8 mouse cellular contexts compared by ENCODE assay signal in the genomic region with DNA sequence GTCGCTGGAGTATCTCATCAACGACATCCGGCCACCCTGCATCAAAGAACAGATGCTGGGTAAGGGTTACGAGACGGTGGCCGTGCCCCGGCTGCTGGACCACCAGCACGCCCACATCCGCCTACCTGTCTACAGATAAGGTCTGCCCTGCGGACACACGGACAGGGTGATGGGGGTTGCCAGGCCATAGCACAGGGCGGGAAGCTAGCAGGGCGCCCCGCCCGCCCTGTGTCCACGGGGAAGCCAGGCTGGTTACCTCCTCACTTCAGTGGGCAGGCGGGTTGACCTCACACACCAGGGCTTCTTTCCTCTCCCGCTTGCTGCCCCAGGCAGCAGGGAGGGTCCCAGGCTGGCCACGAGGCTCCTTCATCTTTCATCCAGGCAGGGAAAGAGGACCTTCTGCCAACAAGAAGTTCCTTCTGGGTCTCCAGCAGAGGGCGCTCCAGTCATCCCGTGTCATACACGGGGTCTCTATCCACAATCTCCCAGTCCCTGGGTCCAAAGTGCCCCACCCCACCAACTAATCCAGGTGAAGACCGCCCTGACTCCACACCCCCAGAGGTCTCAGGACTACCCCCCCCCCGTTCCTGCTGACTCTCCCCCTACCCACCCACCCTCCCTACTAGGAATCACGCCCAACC. TPM values are rescaled to one million over a fixed set of nuclear protein-coding genes. Genes with fewer than 3 reads are reported as not detected.
DNase-seq lines count a peak whose midpoint lies in the region; ATAC-seq and TF ChIP-seq lines count a peak whose summit lies in the region.

No protein-coding gene starts in this region.

- no peaks in the 10 kb centered on the region for H3K36me3 ChIP-seq in thymus, adult 2 months (ENCODE audit: control insufficient read depth, insufficient read depth, low read length)
- peaks cover 17% of the 10 kb centered on the region for H3K36me3 ChIP-seq in forebrain, embryonic 14.5 days (ENCODE audit: control insufficient read depth, insufficient read depth, low read length)

- no peak overlapping the region for H3K4me3 ChIP-seq in thymus, adult 2 months (ENCODE audit: control insufficient read depth, insufficient read depth, low read length)
- H3K4me3 ChIP-seq in forebrain, embryonic 14.5 days (ENCODE audit: low read depth, low read length): no peak overlapping the region

- ATAC-seq in forebrain, embryonic 14.5 days: no peak

- DNase-seq in heart, postnatal 14 days: peak; percentile 52
- no peak for DNase-seq in heart, postnatal 25 days (ENCODE audit: low spot score)
- DNase-seq in thymus, adult 2 months: peak; percentile 57
- DNase-seq in thymus, adult 18-20 months: no peak
- DNase-seq in forebrain, embryonic 14.5 days (ENCODE audit: low spot score): peak; percentile 54
- peak; percentile 55 to 60 for DNase-seq in thymus, postnatal 36 days
- DNase-seq in layer of hippocampus, adult 18-20 months (ENCODE audit: low spot score in 2 of 2): no peak
- DNase-seq in frontal cortex, postnatal 25 days (ENCODE audit: low spot score in 2 of 2): no peak

- no peaks in the 10 kb centered on the region for H3K9me3 ChIP-seq in forebrain, embryonic 14.5 days (replicated peaks; ENCODE audit: control insufficient read depth, low read length)

- H3K9ac ChIP-seq in forebrain, embryonic 14.5 days (ENCODE audit: low read length): no peak overlapping the region

- TF ChIP-seq CTCF in thymus, adult 2 months (IDR thresholded peaks at IDR 0.05; ENCODE audit: borderline replicate concordance, control insufficient read depth, extremely low read depth, insufficient read depth, low read length, poor library complexity): peak; percentile 69

- 83% methylated on average over 25 of the region's 25 CpGs for WGBS in thymus, adult 2 months
- WGBS in forebrain, embryonic 14.5 days: 71% methylated on average over 25 of the region's 25 CpGs

- TF ChIP-seq POLR2A in thymus, adult 2 months (IDR thresholded peaks at IDR 0.05; ENCODE audit: control insufficient read depth, extremely low read depth, insufficient read depth, low read length, poor library complexity): no peak

- H3K4me2 ChIP-seq in forebrain, embryonic 14.5 days (ENCODE audit: low read length): no peak overlapping the region

- H3K27me3 ChIP-seq in thymus, adult 2 months (ENCODE audit: control insufficient read depth, insufficient read depth, low read length): no peaks in the 10 kb centered on the region
- no peaks in the 10 kb centered on the region for H3K27me3 ChIP-seq in forebrain, embryonic 14.5 days (replicated peaks; ENCODE audit: control insufficient read depth, insufficient read depth, low read length)

- H3K4me1 ChIP-seq in thymus, adult 2 months (replicated peaks; ENCODE audit: control insufficient read depth, insufficient read depth, low read length): no peaks in the 10 kb centered on the region
- H3K4me1 ChIP-seq in forebrain, embryonic 14.5 days (ENCODE audit: control insufficient read depth, insufficient read depth, low read length): peaks cover 18% of the 10 kb centered on the region

- no peak overlapping the region for H3K27ac ChIP-seq in thymus, adult 2 months (ENCODE audit: control insufficient read depth, insufficient read depth, low read length)
- H3K27ac ChIP-seq in forebrain, embryonic 14.5 days (ENCODE audit: low read depth, low read length): no peak overlapping the region

- intact Hi-C loops in heart, postnatal 14 days (cut with DNase I): no loop called here
- intact Hi-C loops in heart, postnatal 25 days (cut with DNase I): no loop called here

RNA-seq across cellular contexts. Expression of gene Fam222a, which starts 44.3 kb away (rescaled TPM):
- 1 to 10 TPM; 3.2 to 5.4 TPM for total RNA-seq in heart, postnatal 14 days (2021)
- 1 to 10 TPM; 2.4 to 4.2 TPM for total RNA-seq in heart, postnatal 25 days (2021)
- polyA plus RNA-seq in thymus, adult 2 months (2012; rRNA removed): 15.3 and 18.4 TPM in 2 replicates
- 4.5 and 5.0 TPM in 2 replicates for polyA plus RNA-seq in forebrain, embryonic 14.5 days (2014; fragmentation: Nextera tagmentation; extraction: Ambion mirVana)
- total RNA-seq in layer of hippocampus, adult 18-20 months (2021): 1 to 10 TPM; 5.2 to 5.3 TPM

RNA-seq across cellular contexts. Expression of gene Trpv4, which starts 46.1 kb away (rescaled TPM):
- 1 to 10 TPM; 5.8 to 5.9 TPM for total RNA-seq in heart, postnatal 14 days (2021)
- total RNA-seq in heart, postnatal 25 days (2021): 1 to 10 TPM; 5.1 to 5.3 TPM
- polyA plus RNA-seq in thymus, adult 2 months (2012; rRNA removed): 4.2 and 6.5 TPM in 2 replicates
- polyA plus RNA-seq in forebrain, embryonic 14.5 days (2014; fragmentation: Nextera tagmentation; extraction: Ambion mirVana): 0.55 and 0.79 TPM in 2 replicates
- 1 to 10 TPM; 1.3 to 2.6 TPM for total RNA-seq in layer of hippocampus, adult 18-20 months (2021)

Comparison
In these comparisons a context has a peak if more than half of its experiments do, and no peak if none do; other contexts are left out.
1. DNase-seq: peak in heart, postnatal 14 days (2 of 2), thymus, adult 2 months (single experiment), forebrain, embryonic 14.5 days (single experiment) and thymus, postnatal 36 days (2 of 2); none in heart, postnatal 25 days (single experiment), thymus, adult 18-20 months (0 of 2), layer of hippocampus, adult 18-20 months (0 of 2) and frontal cortex, postnatal 25 days (0 of 2).